Mouse (Mus musculus): Measurements from ENCODE around the gene Gpr182.

GRCm38 (mm10) chr10:127744661-127745060 lies 6.9 kb downstream of the Gpr182 start:
- TF ChIP-seq GATA1 (IDR thresholded peaks at IDR 0.05; ENCODE audit: borderline replicate concordance, low read length) (no peak), FLI1 (IDR thresholded peaks at IDR 0.05; ENCODE audit: low read length) (no peak)
